Mouse (Mus musculus): Measurements from ENCODE around the gene Pip5k1c. TPM values are rescaled to one million over a fixed set of nuclear protein-coding genes. Genes with fewer than 3 reads are reported as not detected.

Gene Pip5k1c
- polyA plus RNA-seq, 1 experiment from 2014 or later = 13.2 TPM

- no peak overlapping the region for H3K4me2 ChIP-seq
- peaks cover 28% of the 10 kb centered on the region for H3K36me3 ChIP-seq
- H3K4me3 ChIP-seq (replicated peaks) = no peak overlapping the region
- no peaks in the 10 kb centered on the region for H3K9me3 ChIP-seq (replicated peaks)
- no peak for DNase-seq
- 87% methylated on average over 4 of the region's 4 CpGs for WGBS (ENCODE audit: insufficient replicate concordance)
- peaks cover 46% of the 10 kb centered on the region for H3K27me3 ChIP-seq
- no peak overlapping the region for H3K9ac ChIP-seq
- no peak overlapping the region for H3K27ac ChIP-seq
- peaks cover 18% of the 10 kb centered on the region for H3K4me1 ChIP-seq (replicated peaks)
- ATAC-seq (ENCODE audit: low read depth) = no peak
These were observed 31.7 kb upstream of the Pip5k1c start for GRCm38 (mm10) chr10:81261025-81261424.

- peak overlapping the region; percentile 76 for H3K9ac ChIP-seq
- H3K4me2 ChIP-seq = peak overlapping the region; percentile 82
- WGBS (ENCODE audit: insufficient replicate concordance) = 86% methylated on average over 8 of the region's 8 CpGs
- peak overlapping the region; percentile 58 for H3K27ac ChIP-seq
- no peak for DNase-seq
- peaks cover 2% of the 10 kb centered on the region; the same call in 1 of the 2 replicates for H3K27me3 ChIP-seq
- peaks cover 39% of the 10 kb centered on the region for H3K4me1 ChIP-seq (replicated peaks)
- H3K36me3 ChIP-seq = peaks cover 29% of the 10 kb centered on the region
- peak overlapping the region; percentile 76 for H3K4me3 ChIP-seq (replicated peaks)
- ATAC-seq (ENCODE audit: low read depth) = no peak
- no peaks in the 10 kb centered on the region for H3K9me3 ChIP-seq (replicated peaks)
These were observed 27.2 kb upstream of the Pip5k1c start for GRCm38 (mm10) chr10:81265540-81265939.

- ATAC-seq (ENCODE audit: low read depth) = peak; percentile 95
- Histone ChIP-seq H3K27me3 (no peaks in the 10 kb centered on the region), H3K36me3 (peaks cover 38% of the 10 kb centered on the region)
These were observed 26.3 kb upstream of the Pip5k1c start, which contains the start of the genes Mrpl54 and Apba3 for GRCm38 (mm10) chr10:81266211-81267105. Mrpl54 (minus strand) TSS chr10:81266934. Apba3 (plus strand) TSS chr10:81266960.

GRCm38 (mm10) chr10:81268056-81268455 is 24.7 kb upstream of the Pip5k1c start:
- H3K27me3 ChIP-seq = no peaks in the 10 kb centered on the region
- H3K9ac ChIP-seq = peak overlapping the region; percentile 88
- no peaks in the 10 kb centered on the region for H3K9me3 ChIP-seq (replicated peaks)
- ATAC-seq (ENCODE audit: low read depth) (peak; percentile 53), DNase-seq (peak; percentile 74)
- peaks cover 39% of the 10 kb centered on the region for H3K4me1 ChIP-seq (replicated peaks)
- peak overlapping the region; percentile 82 for H3K4me2 ChIP-seq
- H3K36me3 ChIP-seq = peaks cover 53% of the 10 kb centered on the region
- peak overlapping the region; percentile 76 for H3K4me3 ChIP-seq (replicated peaks)
- peak overlapping the region; percentile 67 for H3K27ac ChIP-seq
- 5% methylated on average over 23 of the region's 23 CpGs for WGBS (ENCODE audit: insufficient replicate concordance)

More at GRCm38 (mm10) chr10:81266211-81267105, 26.3 kb upstream of the Pip5k1c start, which contains the start of the genes Mrpl54 and Apba3:
- peak; percentile 94 for DNase-seq
- under 1% methylated on average over 48 of the region's 48 CpGs for WGBS (ENCODE audit: insufficient replicate concordance)
- Histone ChIP-seq H3K9ac (peak within 1 kb of the TSS; percentile 88), H3K4me2 (peak within 1 kb of the TSS; percentile 82), H3K9me3 (replicated peaks) (no peaks in the 10 kb centered on the region), H3K4me3 (replicated peaks) (peak within 1 kb of the TSS; percentile 76), H3K4me1 (replicated peaks) (peaks cover 39% of the 10 kb centered on the region), H3K27ac (peak within 1 kb of the TSS; percentile 79)

- no peaks in the 10 kb centered on the region for H3K27me3 ChIP-seq
- peak overlapping the region; percentile 76 for H3K4me3 ChIP-seq (replicated peaks)
- H3K27ac ChIP-seq = peak overlapping the region; percentile 67
- H3K4me2 ChIP-seq = peak overlapping the region; percentile 82
- ATAC-seq (ENCODE audit: low read depth) = no peak
- peak overlapping the region; percentile 88 for H3K9ac ChIP-seq
- H3K4me1 ChIP-seq (replicated peaks) = peaks cover 39% of the 10 kb centered on the region
- H3K9me3 ChIP-seq (replicated peaks) = no peaks in the 10 kb centered on the region
- WGBS (ENCODE audit: insufficient replicate concordance) = 80% methylated on average over 16 of the region's 16 CpGs
- no peak for DNase-seq
- peaks cover 53% of the 10 kb centered on the region for H3K36me3 ChIP-seq
These were observed 23.9 kb upstream of the Pip5k1c start for GRCm38 (mm10) chr10:81268643-81269412.

- H3K27me3 ChIP-seq = peaks cover 3% of the 10 kb centered on the region; the same call in 1 of the 2 replicates
- no peak overlapping the region for H3K4me3 ChIP-seq (replicated peaks)
- ATAC-seq (ENCODE audit: low read depth) = no peak
- 79% methylated on average over 21 of the region's 21 CpGs for WGBS (ENCODE audit: insufficient replicate concordance)
- peaks cover 34% of the 10 kb centered on the region for H3K36me3 ChIP-seq
- H3K4me2 ChIP-seq = no peak overlapping the region
- H3K9ac ChIP-seq = no peak overlapping the region
- no peaks in the 10 kb centered on the region for H3K9me3 ChIP-seq (replicated peaks)
- no peak overlapping the region for H3K27ac ChIP-seq
- DNase-seq = no peak
- H3K4me1 ChIP-seq (replicated peaks) = peaks cover 21% of the 10 kb centered on the region
These were observed 20.4 kb upstream of the Pip5k1c start for GRCm38 (mm10) chr10:81272356-81272755.

- Histone ChIP-seq H3K4me2 (no peak overlapping the region), H3K36me3 (peaks cover 34% of the 10 kb centered on the region), H3K4me3 (replicated peaks) (no peak overlapping the region), H3K27ac (no peak overlapping the region), H3K4me1 (replicated peaks) (peaks cover 6% of the 10 kb centered on the region), H3K9me3 (replicated peaks) (no peaks in the 10 kb centered on the region), H3K9ac (no peak overlapping the region), H3K27me3 (peaks cover 14% of the 10 kb centered on the region)
- WGBS (ENCODE audit: insufficient replicate concordance) = 83% methylated on average over 19 of the region's 19 CpGs
- DNase-seq (no peak), ATAC-seq (ENCODE audit: low read depth) (no peak)
These were observed 18.9 kb upstream of the Pip5k1c start for GRCm38 (mm10) chr10:81273842-81274241.

GRCm38 (mm10) chr10:81277676-81278075 is 15.1 kb upstream of the Pip5k1c start:
- Histone ChIP-seq H3K4me1 (replicated peaks) (peaks cover 4% of the 10 kb centered on the region; the same call in 1 of the 2 replicates), H3K9ac (no peak overlapping the region), H3K27ac (no peak overlapping the region), H3K4me3 (replicated peaks) (no peak overlapping the region), H3K9me3 (replicated peaks) (no peaks in the 10 kb centered on the region), H3K27me3 (peaks cover 52% of the 10 kb centered on the region), H3K36me3 (peaks cover 11% of the 10 kb centered on the region), H3K4me2 (no peak overlapping the region)
- 68% methylated on average over 22 of the region's 22 CpGs for WGBS (ENCODE audit: insufficient replicate concordance)
- DNase-seq = no peak
- ATAC-seq (ENCODE audit: low read depth) = no peak

- ATAC-seq (ENCODE audit: low read depth) (no peak), DNase-seq (no peak)
- WGBS (ENCODE audit: insufficient replicate concordance) = 25% methylated on average over 10 of the region's 10 CpGs
- Histone ChIP-seq H3K27me3 (peaks cover 70% of the 10 kb centered on the region), H3K4me1 (replicated peaks) (peaks cover 4% of the 10 kb centered on the region; the same call in 1 of the 2 replicates), H3K4me2 (no peak overlapping the region), H3K4me3 (replicated peaks) (no peak overlapping the region), H3K9ac (no peak overlapping the region), H3K9me3 (replicated peaks) (no peaks in the 10 kb centered on the region), H3K36me3 (no peaks in the 10 kb centered on the region), H3K27ac (no peak overlapping the region)
These were observed 13.3 kb upstream of the Pip5k1c start for GRCm38 (mm10) chr10:81279496-81279895.

- Histone ChIP-seq H3K27ac (no peak overlapping the region), H3K36me3 (no peaks in the 10 kb centered on the region), H3K4me2 (no peak overlapping the region), H3K4me3 (replicated peaks) (no peak overlapping the region), H3K9ac (no peak overlapping the region), H3K27me3 (peaks cover 70% of the 10 kb centered on the region), H3K9me3 (replicated peaks) (no peaks in the 10 kb centered on the region), H3K4me1 (replicated peaks) (peaks cover 42% of the 10 kb centered on the region)
- ATAC-seq (ENCODE audit: low read depth) (no peak), DNase-seq (no peak)
- WGBS (ENCODE audit: insufficient replicate concordance) = 53% methylated on average over 6 of the region's 6 CpGs
These were observed 8.6 kb upstream of the Pip5k1c start for GRCm38 (mm10) chr10:81284189-81284588.

- WGBS (ENCODE audit: insufficient replicate concordance) = 14% methylated on average over 17 of the region's 17 CpGs
- Histone ChIP-seq H3K4me2 (peak overlapping the region; percentile 74), H3K9ac (no peak overlapping the region), H3K9me3 (replicated peaks) (no peaks in the 10 kb centered on the region), H3K4me3 (replicated peaks) (0 out of 2 replicates have a peak overlapping the region, but pooled peaks have one; percentile 53), H3K4me1 (replicated peaks) (peaks cover 38% of the 10 kb centered on the region), H3K27ac (no peak overlapping the region), H3K36me3 (no peaks in the 10 kb centered on the region), H3K27me3 (peaks cover 65% of the 10 kb centered on the region)
- no peak for ATAC-seq (ENCODE audit: low read depth)
- DNase-seq = no peak
These were observed 8.0 kb upstream of the Pip5k1c start for GRCm38 (mm10) chr10:81284719-81285118.

Data from liver, embryonic 13.5 days (tissue).